In the genomic region with DNA sequence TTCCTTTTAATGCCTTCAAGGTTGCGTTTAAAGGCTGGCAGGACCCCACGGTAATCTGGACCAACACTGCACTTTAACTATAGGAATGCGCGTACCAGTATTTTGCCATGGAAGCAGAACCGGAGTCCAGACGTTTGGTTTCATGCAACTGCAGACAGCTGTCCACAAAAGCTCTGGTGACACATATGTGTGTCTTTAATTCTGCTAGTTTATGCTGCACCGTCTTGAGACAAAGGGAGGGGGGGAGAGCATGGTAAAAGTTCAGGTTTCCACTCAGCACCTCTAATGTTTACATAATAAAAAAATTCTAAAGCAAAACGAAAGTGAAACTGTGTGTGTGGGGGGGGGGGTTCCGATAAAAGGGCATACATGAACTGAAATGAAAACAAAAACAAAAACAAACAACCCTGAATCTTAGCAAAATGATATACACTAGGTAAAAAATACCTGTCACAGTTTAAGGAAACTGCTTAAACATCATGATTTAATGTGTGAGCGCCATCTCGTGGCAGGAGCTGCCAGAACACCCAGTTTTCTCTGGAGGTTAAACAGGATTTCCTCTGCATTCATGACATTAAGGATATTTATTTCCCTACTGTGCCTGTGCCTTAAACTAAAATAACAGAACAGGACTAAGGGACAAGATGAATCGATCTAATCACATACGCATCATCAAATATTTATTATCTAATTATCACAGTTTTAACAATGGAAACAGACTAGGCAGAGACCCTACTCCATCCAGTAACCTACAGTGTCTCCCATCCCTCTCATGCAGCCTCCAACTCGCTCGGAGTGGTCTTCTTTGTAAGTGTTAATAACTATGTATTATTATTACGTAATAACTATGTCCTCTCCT, we compare ENCODE assay signal across 9 mouse cellular contexts. TPM values are rescaled to one million over a fixed set of nuclear protein-coding genes. Genes with fewer than 3 reads are reported as not detected.
DNase-seq lines count a peak whose midpoint lies in the region; ATAC-seq and TF ChIP-seq lines count a peak whose summit lies in the region.
"Had no signal": no experiment of that assay in that cellular context is flagged by ENCODE, and none has a peak within 500 bp of the region (broad histone marks: within the 10 kb centered on the region; RNA-seq: fewer than 3 reads in every experiment).

No protein-coding gene starts in this region.

- peak overlapping the region; percentile 39 for H3K4me2 ChIP-seq in liver, embryonic 13.5 days
- no peak overlapping the region for H3K4me2 ChIP-seq in neural tube, embryonic 11.5 days (ENCODE audit: low read depth)
- H3K4me2 ChIP-seq in stomach, postnatal 0 days (replicated peaks; ENCODE audit: low read depth): peak overlapping the region; percentile 34; the same call in 1 of the 2 replicates
- H3K4me2 ChIP-seq: embryonic facial prominence, embryonic 12.5 days had no signal

- H3K27ac ChIP-seq in liver, embryonic 13.5 days: no peak overlapping the region
- no peak overlapping the region for H3K27ac ChIP-seq in neural tube, embryonic 11.5 days (ENCODE audit: low read depth, low read length)
- H3K27ac ChIP-seq in stomach, postnatal 0 days (replicated peaks): no peak overlapping the region
- H3K27ac ChIP-seq: embryonic facial prominence, embryonic 12.5 days had no signal

- H3K27me3 ChIP-seq in liver, embryonic 13.5 days: no peaks in the 10 kb centered on the region
- H3K27me3 ChIP-seq in neural tube, embryonic 11.5 days (ENCODE audit: control insufficient read depth, insufficient read depth, low read length): no peaks in the 10 kb centered on the region
- no peaks in the 10 kb centered on the region for H3K27me3 ChIP-seq in stomach, postnatal 0 days (ENCODE audit: control insufficient read depth, insufficient read depth, low read length)
- H3K27me3 ChIP-seq: embryonic facial prominence, embryonic 12.5 days had no signal

- peaks cover 29% of the 10 kb centered on the region for H3K36me3 ChIP-seq in liver, embryonic 13.5 days
- H3K36me3 ChIP-seq in neural tube, embryonic 11.5 days (ENCODE audit: control insufficient read depth, insufficient read depth, low read length): no peaks in the 10 kb centered on the region
- H3K36me3 ChIP-seq in stomach, postnatal 0 days (ENCODE audit: control insufficient read depth, insufficient read depth, low read length): peaks cover 13% of the 10 kb centered on the region

- TF ChIP-seq CTCF in stomach, postnatal 0 days (IDR thresholded peaks at IDR 0.05; ENCODE audit: low read depth): peak; percentile 88

- H3K9ac ChIP-seq in liver, embryonic 13.5 days: no peak overlapping the region
- H3K9ac ChIP-seq in neural tube, embryonic 11.5 days (ENCODE audit: low read length): no peak overlapping the region
- H3K9ac ChIP-seq in stomach, postnatal 0 days (ENCODE audit: low read length): no peak overlapping the region
- H3K9ac ChIP-seq: embryonic facial prominence, embryonic 12.5 days had no signal

- 50% methylated on average over 16 of the region's 16 CpGs for WGBS in liver, embryonic 13.5 days (ENCODE audit: insufficient replicate concordance)
- 58% methylated on average over 16 of the region's 16 CpGs for WGBS in neural tube, embryonic 11.5 days
- 44% methylated on average over 16 of the region's 16 CpGs for WGBS in stomach, postnatal 0 days

- no peak for TF ChIP-seq EP300 in stomach, postnatal 0 days (optimal IDR thresholded peaks at IDR 0.05)

- peak; percentile 71 for DNase-seq in A20 (ENCODE audit: low read depth, low spot score)
- peak; percentile 75 to 83 for DNase-seq in adrenal gland, adult 18-20 months (ENCODE audit: low spot score in 2 of 2)
- peak; percentile 37 for DNase-seq in embryo, embryonic 11.5 days (ENCODE audit: low read depth, low spot score)
- peak; percentile 29 to 58 for DNase-seq in heart, adult 9 months (ENCODE audit: low spot score in 2 of 2)
- DNase-seq in kidney, postnatal 25 days: peak; percentile 86 to 93
- DNase-seq in liver, embryonic 13.5 days: peak; percentile 47
- DNase-seq in neural tube, embryonic 11.5 days (ENCODE audit: low spot score): peak; percentile 74
- peak; percentile 81 for DNase-seq in stomach, postnatal 0 days (ENCODE audit: low spot score)

- peak overlapping the region; percentile 12; the same call in 1 of the 2 replicates for H3K4me3 ChIP-seq in liver, embryonic 13.5 days (replicated peaks)
- H3K4me3 ChIP-seq in neural tube, embryonic 11.5 days (ENCODE audit: low read depth, low read length): no peak overlapping the region
- H3K4me3 ChIP-seq in stomach, postnatal 0 days (ENCODE audit: low read depth, low read length): peak overlapping the region; percentile 26
- H3K4me3 ChIP-seq: embryonic facial prominence, embryonic 12.5 days had no signal

- no peaks in the 10 kb centered on the region for H3K9me3 ChIP-seq in liver, embryonic 13.5 days (replicated peaks)
- H3K9me3 ChIP-seq in neural tube, embryonic 11.5 days (ENCODE audit: control insufficient read depth, low read length): no peaks in the 10 kb centered on the region
- H3K9me3 ChIP-seq in stomach, postnatal 0 days (ENCODE audit: control insufficient read depth, low read length): no peaks in the 10 kb centered on the region
- H3K9me3 ChIP-seq: embryonic facial prominence, embryonic 12.5 days had no signal

- ATAC-seq in liver, embryonic 13.5 days (ENCODE audit: low read depth): peak; percentile 7; the same call in 1 of the 2 replicates
- 0 out of 2 replicates have a peak, but pooled peaks have one; percentile 48 for ATAC-seq in neural tube, embryonic 11.5 days (ENCODE audit: insufficient read depth, low FRiP score, low TSS enrichment)
- peak; percentile 43; the same call in 1 of the 2 replicates for ATAC-seq in stomach, postnatal 0 days (ENCODE audit: low FRiP score, low TSS enrichment)

- H3K4me1 ChIP-seq in liver, embryonic 13.5 days (replicated peaks): no peaks in the 10 kb centered on the region; the same call in 1 of the 2 replicates
- no peaks in the 10 kb centered on the region for H3K4me1 ChIP-seq in neural tube, embryonic 11.5 days (ENCODE audit: control insufficient read depth, insufficient read depth, low read length)
- no peaks in the 10 kb centered on the region for H3K4me1 ChIP-seq in stomach, postnatal 0 days (replicated peaks; ENCODE audit: control insufficient read depth, insufficient read depth)
- H3K4me1 ChIP-seq: embryonic facial prominence, embryonic 12.5 days had no signal

RNA-seq across cellular contexts. Expression of a gene that starts 21.1 kb away (rescaled TPM):
- total RNA-seq in adrenal gland, adult 18-20 months (2021): 10 to 100 TPM; 16.4 to 17.5 TPM
- polyA plus RNA-seq in liver, embryonic 13.5 days (2015; fragmentation: Nextera tagmentation; extraction: Ambion mirVana): 2.3 and 3.5 TPM in 2 replicates
- polyA plus RNA-seq in neural tube, embryonic 11.5 days (2014; fragmentation: Nextera tagmentation; extraction: Ambion mirVana): 9.3 and 11.0 TPM in 2 replicates
- 6.5 and 6.7 TPM in 2 replicates for polyA plus RNA-seq in stomach, postnatal 0 days (2015; fragmentation: Nextera tagmentation; extraction: Ambion mirVana)

RNA-seq across cellular contexts. Expression of a gene that starts 24.7 kb away (rescaled TPM):
- 100 to 1,000 TPM; 516 to 719 TPM for total RNA-seq in adrenal gland, adult 18-20 months (2021)
- polyA plus RNA-seq in liver, embryonic 13.5 days (2015; fragmentation: Nextera tagmentation; extraction: Ambion mirVana): 101 and 118 TPM in 2 replicates
- polyA plus RNA-seq in neural tube, embryonic 11.5 days (2014; fragmentation: Nextera tagmentation; extraction: Ambion mirVana): 56.3 and 59.0 TPM in 2 replicates
- polyA plus RNA-seq in stomach, postnatal 0 days (2015; fragmentation: Nextera tagmentation; extraction: Ambion mirVana): 217 and 232 TPM in 2 replicates

Comparison
In these comparisons a context has a peak if more than half of its experiments do, and no peak if none do; other contexts are left out.
1. DNase-seq: peak in every context shown above with its lines; median percentile 90 in kidney, postnatal 25 days; 81 in stomach, postnatal 0 days; 79 in adrenal gland, adult 18-20 months; 74 in neural tube, embryonic 11.5 days; 71 in A20; 47 in liver, embryonic 13.5 days; 44 in heart, adult 9 months; 37 in embryo, embryonic 11.5 days.